Mouse (Mus musculus) E14TG2a.4 (cell line): Measurements from ENCODE around the gene Myrip.

Source experiments
- CTCF ChIP-seq: conservative IDR thresholded peaks from 2 replicates; pipeline ENCODE4 v1.5.1; 2014; ENCODE audit warnings: low read length
- NANOG ChIP-seq: IDR thresholded peaks from 2 replicates; pipeline ENCODE4 v1.6.1; 2014; ENCODE audit warnings: borderline replicate concordance, low read length, mixed read lengths
- POU5F1 ChIP-seq: IDR thresholded peaks from 2 replicates; pipeline ENCODE4 v1.6.1; 2014; ENCODE audit warnings: low read length, borderline replicate concordance

- TF ChIP-seq POU5F1 (no peak), CTCF (no peak), NANOG (no peak)
These were observed 108.4 kb downstream of the Myrip start for GRCm38 (mm10) chr9:120409663-120410181.
